Mouse (Mus musculus): ENCODE measurements around the gene Tcl1b4. TPM values are rescaled to one million over a fixed set of nuclear protein-coding genes. Genes with fewer than 3 reads are reported as not detected.
"Not testable (repeated sequence)": the region's sequence is repeated elsewhere in the genome, so short reads cannot be mapped to it uniquely, and the experiment has no call there.

The Tcl1b4 gene
- total RNA-seq (2015; ENCODE audit: low replicate concordance) = not detected in 2 replicates
- total RNA-seq (2017; ENCODE audit: low replicate concordance) = not detected in 2 replicates

DNA sequence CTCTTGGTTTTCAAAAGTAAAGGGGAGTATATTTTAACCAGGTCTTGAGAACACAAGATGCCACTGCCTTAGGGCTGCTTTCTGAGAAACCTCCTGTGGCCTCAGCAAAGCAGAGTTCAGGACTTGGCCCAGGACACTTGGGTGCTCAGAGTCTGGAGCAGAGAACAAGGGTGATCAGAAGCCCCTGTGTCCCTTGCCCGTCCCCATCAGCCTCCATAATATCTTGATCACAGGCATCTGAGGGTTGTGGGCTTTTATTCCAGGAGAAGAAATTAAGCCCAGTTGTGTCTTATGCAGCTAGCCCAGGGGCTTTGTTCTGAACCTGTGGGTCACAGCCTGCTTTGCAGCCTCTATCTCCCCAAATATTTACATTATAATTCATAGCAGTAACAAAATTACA, at the start of gene Tcl1b4:
Gene Tcl1b4 (plus strand): TSS at position 301 of the 400 bp plus-strand sequence.
- ATAC-seq (replicated peaks; ENCODE audit: low FRiP score, poor library complexity, severe bottlenecking) = not testable (repeated sequence)

DNA sequence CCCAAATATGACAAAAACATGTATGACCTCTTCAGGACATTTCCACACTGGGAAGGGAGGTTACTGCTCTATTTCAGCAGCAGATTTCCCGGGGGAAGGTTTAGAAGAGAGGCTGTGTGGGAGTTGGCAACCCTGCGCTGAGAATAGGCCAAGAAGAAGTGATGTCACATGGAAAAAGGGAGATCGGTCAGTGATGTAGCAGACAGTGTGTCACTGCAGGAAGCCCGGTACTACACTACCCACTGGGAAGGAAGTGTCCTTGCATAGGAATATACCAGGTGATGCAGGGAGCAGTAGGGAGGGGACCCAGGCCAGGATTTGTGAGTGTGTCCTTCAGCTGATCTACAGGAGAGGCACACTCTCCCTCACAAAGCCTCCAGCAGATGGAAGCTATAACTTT, 46.5 kb upstream of the Tcl1b4 start:
- not testable (repeated sequence) for ATAC-seq (replicated peaks; ENCODE audit: low FRiP score, poor library complexity, severe bottlenecking)

DNA sequence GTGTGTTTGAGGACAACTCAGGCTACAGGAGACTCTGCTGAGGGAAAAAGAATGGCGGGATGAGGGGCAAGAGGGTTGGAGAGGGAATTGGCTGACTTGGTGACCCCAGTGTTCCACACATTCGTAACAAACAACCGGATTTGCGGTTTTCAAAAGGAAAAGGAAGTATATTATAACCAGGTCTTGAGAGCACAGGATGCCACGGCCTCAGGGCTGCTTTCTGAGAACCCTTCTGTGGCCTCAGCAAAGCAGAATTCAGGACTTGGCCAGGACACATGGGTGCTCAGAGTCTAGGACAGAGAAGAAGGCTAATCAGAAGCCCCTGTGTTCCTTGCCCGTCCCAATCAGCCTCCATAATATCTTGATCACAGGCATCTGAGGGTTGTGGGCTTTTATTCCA, 42.9 kb upstream of the Tcl1b4 start:
- ATAC-seq (replicated peaks; ENCODE audit: low FRiP score, poor library complexity, severe bottlenecking) = no peak

DNA sequence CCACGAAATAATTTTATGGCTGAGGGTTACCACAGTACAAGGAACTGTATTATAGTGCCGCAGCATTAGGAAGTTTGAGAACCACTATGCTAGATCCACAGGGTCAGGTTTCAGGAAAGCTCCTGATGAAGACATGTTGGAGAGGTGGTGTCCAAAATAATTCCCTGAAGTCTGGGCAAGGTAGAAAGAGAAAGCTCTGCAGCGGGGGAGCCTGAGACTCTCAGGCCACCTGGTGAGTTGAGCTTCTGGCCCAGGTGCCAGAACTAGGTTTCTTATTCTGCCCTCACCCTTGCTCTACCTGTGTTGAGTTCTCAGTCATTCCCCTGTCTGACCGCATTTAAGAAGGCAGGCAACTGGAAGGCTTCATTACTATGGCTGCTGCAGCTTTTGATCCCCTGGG, 42.4 kb upstream of the Tcl1b4 start, which contains the start of gene Tcl1b1:
Gene Tcl1b1 (plus strand): TSS at position 301 of the 400 bp plus-strand sequence.
- no peak for ATAC-seq (replicated peaks; ENCODE audit: low FRiP score, poor library complexity, severe bottlenecking)

DNA sequence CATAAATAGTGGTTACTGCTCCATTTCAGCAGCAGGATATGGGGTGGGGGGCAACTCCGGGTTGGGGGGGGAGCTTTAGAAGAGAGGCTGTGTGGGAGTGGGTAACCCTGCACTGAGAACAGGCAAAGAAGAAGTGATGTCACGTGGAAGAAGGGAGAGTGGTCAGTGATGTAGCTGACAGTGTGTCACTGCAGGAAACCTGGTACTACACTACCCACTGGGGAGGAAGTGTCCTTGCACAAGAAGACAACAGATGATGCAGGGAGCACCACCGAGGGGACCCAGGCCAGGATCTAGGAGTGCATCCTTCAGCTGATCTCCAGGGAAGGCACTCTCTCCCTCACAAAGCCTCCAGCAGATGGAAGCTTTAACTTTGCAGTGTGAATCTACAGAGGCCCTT, 35.0 kb upstream of the Tcl1b4 start:
- ATAC-seq (replicated peaks; ENCODE audit: low FRiP score, poor library complexity, severe bottlenecking) = no peak

- ATAC-seq (replicated peaks; ENCODE audit: low FRiP score, poor library complexity, severe bottlenecking) = no peak
These were observed 28.4 kb upstream of the Tcl1b4 start for GRCm38 (mm10) chr12:105173366-105173765.

DNA sequence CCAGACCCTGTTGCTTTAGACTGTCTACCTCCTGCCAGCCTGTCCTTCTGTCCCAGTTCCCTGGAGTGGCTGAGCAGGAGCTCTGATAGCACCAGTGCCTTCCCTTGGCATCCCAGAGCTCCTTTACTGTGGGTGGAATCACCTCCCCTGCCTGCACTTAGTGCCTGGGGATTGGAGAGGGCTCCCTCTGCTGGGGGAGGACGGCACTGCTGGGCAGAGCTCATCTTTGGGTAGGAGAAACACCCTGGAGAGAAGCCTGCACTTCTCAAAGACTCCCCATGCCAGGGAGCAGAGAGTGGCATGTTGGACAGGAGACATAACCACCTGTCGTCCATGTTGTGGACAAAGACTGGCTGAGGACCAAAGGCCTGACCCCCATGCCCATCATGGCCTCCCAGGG, 27.4 kb upstream of the Tcl1b4 start:
- ATAC-seq (replicated peaks; ENCODE audit: low FRiP score, poor library complexity, severe bottlenecking) = peak; percentile 65

- ATAC-seq (replicated peaks; ENCODE audit: low FRiP score, poor library complexity, severe bottlenecking) = not testable (repeated sequence)
These were observed 25.7 kb upstream of the Tcl1b4 start, which contains the start of gene Tcl1b5 for GRCm38 (mm10) chr12:105176044-105176443. TSS of gene Tcl1b5 (plus strand) at chr12:105176344.

DNA sequence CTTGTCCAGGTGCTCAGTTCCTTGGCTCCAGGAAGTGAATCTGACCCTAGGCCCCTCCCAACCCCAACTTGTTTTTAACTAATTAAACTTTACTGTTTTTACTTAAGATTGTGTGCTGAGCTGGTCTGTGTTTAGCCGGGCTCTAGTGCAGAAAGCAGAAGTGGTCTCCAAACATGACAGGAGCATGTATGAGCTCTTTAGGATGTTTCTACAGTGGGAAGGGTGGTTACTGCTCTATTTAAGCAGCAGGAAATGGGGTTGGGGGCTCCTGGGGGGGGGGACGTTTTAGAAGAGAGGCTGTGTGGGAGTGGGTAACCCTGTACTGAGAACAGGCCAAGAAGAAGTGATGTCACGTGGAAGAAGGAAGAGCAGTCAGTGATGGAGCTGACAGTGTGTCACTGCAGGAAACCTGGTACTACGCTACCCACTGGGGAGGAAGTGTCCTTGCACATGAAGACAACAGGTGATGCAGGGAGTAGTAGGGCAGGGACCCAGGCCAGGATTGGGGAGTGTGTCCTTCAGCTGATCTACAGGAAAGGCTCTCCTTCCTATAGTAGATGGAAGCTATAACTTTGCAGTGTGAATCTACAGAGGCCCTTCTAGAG, 20.6 kb upstream of the Tcl1b4 start:
- not testable (repeated sequence) for ATAC-seq (replicated peaks; ENCODE audit: low FRiP score, poor library complexity, severe bottlenecking)

- peak; percentile 67; the same call in 1 of the 2 replicates for ATAC-seq (replicated peaks; ENCODE audit: low FRiP score, poor library complexity, severe bottlenecking)
These were observed 12.8 kb upstream of the Tcl1b4 start for GRCm38 (mm10) chr12:105188980-105189379.

- not testable (repeated sequence) for ATAC-seq (replicated peaks; ENCODE audit: low FRiP score, poor library complexity, severe bottlenecking)
These were observed 11.0 kb upstream of the Tcl1b4 start, which contains the start of gene Tcl1b3 for GRCm38 (mm10) chr12:105190743-105191142. TSS of gene Tcl1b3 (plus strand) at chr12:105191043.

DNA sequence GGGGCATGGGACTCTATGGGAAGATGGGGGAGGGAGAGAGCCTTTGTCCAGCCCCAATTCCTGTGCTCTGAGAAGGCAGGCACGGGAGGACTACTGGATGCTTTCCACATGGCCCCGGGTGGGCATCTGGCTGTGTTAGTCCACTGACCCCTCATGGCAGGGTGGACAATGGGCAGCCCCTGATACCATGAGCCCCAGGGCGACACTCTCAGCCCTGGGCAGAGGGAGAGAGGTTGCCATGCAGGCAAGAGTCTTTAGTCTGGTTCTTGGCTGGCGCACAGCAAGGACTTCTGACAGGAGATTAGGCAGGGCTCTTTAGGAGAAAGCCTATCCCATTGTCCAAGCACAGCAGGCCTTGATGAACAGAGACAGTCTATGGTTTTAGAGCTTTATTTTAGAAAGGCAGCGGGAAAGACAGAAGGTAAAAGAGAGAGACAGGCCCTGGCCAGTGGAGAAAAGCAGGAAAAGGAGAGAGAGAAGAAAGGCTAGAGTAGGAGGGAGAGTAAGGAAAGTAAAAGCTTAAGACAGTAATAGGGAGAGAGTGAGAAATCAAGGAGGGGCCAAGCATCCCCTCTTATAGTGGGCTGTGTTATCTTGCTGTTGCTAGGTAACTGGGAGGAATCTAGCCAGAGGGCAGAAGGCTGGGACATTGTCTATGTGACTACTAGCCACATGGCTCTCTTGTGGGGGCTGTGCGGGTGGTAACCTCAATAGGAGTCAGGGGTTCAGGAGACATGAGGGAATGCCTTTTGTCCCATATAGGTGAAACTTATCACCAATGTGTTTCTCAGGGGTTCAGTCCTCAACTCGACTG, 1.9 kb upstream of the Tcl1b4 start:
- ATAC-seq (replicated peaks; ENCODE audit: low FRiP score, poor library complexity, severe bottlenecking) = not testable (repeated sequence)

- no peak for ATAC-seq (replicated peaks; ENCODE audit: low FRiP score, poor library complexity, severe bottlenecking)
These were observed 5.3 kb downstream of the Tcl1b4 start for GRCm38 (mm10) chr12:105207071-105207470.

DNA sequence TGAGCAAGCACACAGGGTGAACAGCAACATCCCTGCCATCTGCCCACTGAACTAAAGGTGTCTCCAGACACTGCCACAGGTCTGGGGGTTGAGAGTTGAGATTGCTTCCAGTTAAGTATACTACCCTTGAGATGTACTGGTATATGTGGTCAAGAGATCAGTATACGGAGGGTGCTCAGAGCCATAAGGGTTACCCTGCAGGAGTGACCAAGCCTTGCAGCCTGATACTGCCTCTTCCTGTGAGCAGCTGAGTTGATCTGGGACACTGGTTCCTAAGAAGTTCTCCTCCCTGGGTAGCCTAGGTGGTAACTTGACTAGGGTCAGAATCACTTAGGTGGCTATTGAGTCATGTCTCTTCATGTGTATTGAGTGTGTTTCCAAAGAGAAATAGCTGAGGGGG, 6.7 kb downstream of the Tcl1b4 start:
- no peak for ATAC-seq (replicated peaks; ENCODE audit: low FRiP score, poor library complexity, severe bottlenecking)

DNA sequence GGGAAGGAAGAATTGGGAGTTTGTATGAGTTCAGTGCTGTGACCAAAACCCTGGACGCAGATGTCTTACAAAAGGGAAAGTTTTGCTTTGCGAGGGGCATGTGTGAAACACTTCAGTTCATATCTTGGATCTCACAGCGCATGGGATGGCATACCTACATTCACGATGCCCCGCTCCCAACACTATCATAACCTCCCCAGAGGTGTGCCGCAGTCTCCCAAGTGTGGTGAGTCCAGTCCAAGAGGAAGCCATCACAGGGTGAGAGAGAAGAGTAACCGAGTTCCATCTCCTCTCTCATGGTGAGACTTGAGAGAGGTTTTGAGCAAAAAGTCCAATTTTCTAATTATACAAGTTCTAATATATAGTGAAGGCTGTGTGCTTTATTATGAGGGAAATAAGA, 7.5 kb downstream of the Tcl1b4 start:
- ATAC-seq (replicated peaks; ENCODE audit: low FRiP score, poor library complexity, severe bottlenecking) = no peak

GRCm38 (mm10) chr12:105217101-105217760, 15.5 kb downstream of the Tcl1b4 start:
- ATAC-seq (replicated peaks; ENCODE audit: low FRiP score, poor library complexity, severe bottlenecking) = no peak

DNA sequence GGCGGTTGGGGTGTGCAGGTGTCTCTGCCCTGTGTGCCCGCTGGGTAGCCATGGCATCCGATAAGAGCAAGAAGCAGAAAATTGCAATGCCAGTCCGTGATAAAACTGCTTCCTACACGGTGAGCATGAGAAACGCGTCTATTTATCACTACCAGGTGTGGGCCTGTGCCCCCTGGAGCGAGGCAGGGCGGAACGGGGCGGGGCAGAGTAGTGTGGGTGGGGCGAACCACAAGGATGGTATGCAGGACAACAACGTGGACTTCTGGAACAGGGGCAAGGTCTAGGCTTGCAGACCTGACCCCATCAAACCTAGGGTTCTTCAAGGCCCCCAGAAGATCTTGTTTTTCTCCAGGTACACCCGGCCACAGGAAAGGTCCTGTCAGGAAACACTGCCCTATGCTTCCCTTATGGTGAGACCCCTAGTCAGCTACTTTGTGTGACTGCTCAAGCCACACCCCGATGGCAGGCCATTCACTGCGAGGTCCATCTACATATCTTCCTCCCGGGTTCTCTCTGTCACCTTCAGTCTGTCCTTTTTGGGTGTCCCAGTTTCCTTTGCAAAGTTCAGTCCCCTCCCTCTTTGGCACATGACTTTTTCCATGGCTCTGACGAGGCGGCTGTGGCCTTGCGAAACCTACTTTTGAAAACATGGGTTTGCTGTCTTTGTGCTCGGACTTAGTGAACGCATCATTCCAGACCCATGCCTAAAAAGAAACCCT, 21.0 kb downstream of the Tcl1b4 start, which contains the start of gene Tcl1:
Gene Tcl1 (minus strand): TSS at position 193 of the 719 bp plus-strand sequence.
- no peak for ATAC-seq (replicated peaks; ENCODE audit: low FRiP score, poor library complexity, severe bottlenecking)

- no peak for ATAC-seq (replicated peaks; ENCODE audit: low FRiP score, poor library complexity, severe bottlenecking)
These were observed 23.0 kb downstream of the Tcl1b4 start for GRCm38 (mm10) chr12:105224621-105225320.

GRCm38 (mm10) chr12:105234362-105234761, 32.6 kb downstream of the Tcl1b4 start:
- ATAC-seq (replicated peaks; ENCODE audit: low FRiP score, poor library complexity, severe bottlenecking) = no peak

All from erythroid progenitor cell, adult 5-6 weeks (primary cell).